Mouse (Mus musculus): Measurements from ENCODE around the gene Frrs1.
"Not testable (repeated sequence)": the region's sequence is repeated elsewhere in the genome, so short reads cannot be mapped to it uniquely, and the experiment has no call there.

Frrs1 gene

GRCm38 (mm10) chr3:116858941-116859685 lies at the start of gene Frrs1:
Gene Frrs1, plus strand, starts transcription at chr3:116859464.
- no peak for DNase-seq

GRCm38 (mm10) chr3:116810351-116810750 lies 48.9 kb upstream of the Frrs1 start:
- not testable (repeated sequence) for DNase-seq

- DNase-seq: no peak
Measured at GRCm38 (mm10) chr3:116812946-116813345, 46.3 kb upstream of the Frrs1 start.

- DNase-seq: no peak
Measured at GRCm38 (mm10) chr3:116815305-116815797, 43.9 kb upstream of the Frrs1 start.

GRCm38 (mm10) chr3:116815916-116816315 lies 43.3 kb upstream of the Frrs1 start:
- DNase-seq: no peak

- DNase-seq: no peak
Measured at GRCm38 (mm10) chr3:116816674-116817215, 42.5 kb upstream of the Frrs1 start.

- DNase-seq: no peak
Measured at GRCm38 (mm10) chr3:116817231-116817630, 42.0 kb upstream of the Frrs1 start.

GRCm38 (mm10) chr3:116826471-116827215 lies 32.6 kb upstream of the Frrs1 start:
- DNase-seq: no peak

GRCm38 (mm10) chr3:116829274-116829920 lies 29.9 kb upstream of the Frrs1 start:
- DNase-seq: no peak

GRCm38 (mm10) chr3:116831324-116831723 lies 27.9 kb upstream of the Frrs1 start:
- no peak for DNase-seq

- no peak for DNase-seq
Measured at GRCm38 (mm10) chr3:116832526-116833310, 26.5 kb upstream of the Frrs1 start.

- no peak for DNase-seq
Measured at GRCm38 (mm10) chr3:116833491-116833890, 25.8 kb upstream of the Frrs1 start.

- DNase-seq: no peak
Measured at GRCm38 (mm10) chr3:116834241-116834640, 25.0 kb upstream of the Frrs1 start.

- no peak for DNase-seq
Measured at GRCm38 (mm10) chr3:116835350-116835749, 23.9 kb upstream of the Frrs1 start.

- DNase-seq: peak; percentile 94
Measured at GRCm38 (mm10) chr3:116835770-116836680, 23.2 kb upstream of the Frrs1 start.

- no peak for DNase-seq
Measured at GRCm38 (mm10) chr3:116836681-116837475, 22.4 kb upstream of the Frrs1 start.

- DNase-seq: no peak
Measured at GRCm38 (mm10) chr3:116841311-116841710, 18.0 kb upstream of the Frrs1 start.

GRCm38 (mm10) chr3:116844880-116845579 lies 14.2 kb upstream of the Frrs1 start:
- no peak for DNase-seq

- DNase-seq: no peak
Measured at GRCm38 (mm10) chr3:116846084-116846483, 13.2 kb upstream of the Frrs1 start.

GRCm38 (mm10) chr3:116848099-116848498 lies 11.2 kb upstream of the Frrs1 start:
- DNase-seq: no peak
